20 mouse cellular contexts compared by ENCODE assay signal in genomic region chr7:144001628-144002027, GRCm38 (mm10). TPM values are rescaled to one million over a fixed set of nuclear protein-coding genes. Genes with fewer than 3 reads are reported as not detected.
DNase-seq lines count a peak whose midpoint lies in the region; ATAC-seq and TF ChIP-seq lines count a peak whose summit lies in the region.
"Had no signal": no experiment of that assay in that cellular context is flagged by ENCODE, and none has a peak within 500 bp of the region (broad histone marks: within the 10 kb centered on the region; RNA-seq: fewer than 3 reads in every experiment).

TSS of gene Shank2 (plus strand) at chr7:144001928.

- WGBS in forebrain, embryonic 16.5 days, result 84% methylated on average over 3 of the region's 3 CpGs

- intact Hi-C loops in left cerebral cortex, adult 2 months (cut with DNase I), result no loop called here
- intact Hi-C loops in left cerebral cortex, postnatal 36 days (cut with DNase I), result no loop called here

- H3K9me3 ChIP-seq in forebrain, embryonic 16.5 days (ENCODE audit: control insufficient read depth, low read length), result peaks cover 5% of the 10 kb centered on the region
- H3K9me3 ChIP-seq: limb, embryonic 10.5 days had no signal

- H3K9ac ChIP-seq in forebrain, embryonic 16.5 days (replicated peaks; ENCODE audit: low read depth, low read length), result no peak within 1 kb of the TSS

- H3K36me3 ChIP-seq in forebrain, embryonic 16.5 days (ENCODE audit: control insufficient read depth, insufficient read depth), result no peaks in the 10 kb centered on the region
- H3K36me3 ChIP-seq: limb, embryonic 10.5 days had no signal

- H3K4me2 ChIP-seq in forebrain, embryonic 16.5 days (ENCODE audit: low read length), result no peak within 1 kb of the TSS
- H3K4me2 ChIP-seq: liver, embryonic 11.5 days had no signal

- no peak for ATAC-seq in forebrain, embryonic 16.5 days
- ATAC-seq: activated CD4-positive, CD25-positive, alpha-beta regulatory T cell, adult 4 months; inflammation-experienced regulatory T-cells, adult 6 months; Patski had no signal

- no peak for TF ChIP-seq CTCF in left cerebral cortex, adult 2 months (IDR thresholded peaks at IDR 0.05)

- H3K4me1 ChIP-seq in forebrain, embryonic 16.5 days (replicated peaks; ENCODE audit: control insufficient read depth, insufficient read depth, low read length), result no peaks in the 10 kb centered on the region
- H3K4me1 ChIP-seq: limb, embryonic 10.5 days had no signal

- DNase-seq in frontal cortex, adult 2 months (ENCODE audit: extremely low spot score in 1 of 2, low spot score in 1 of 2), result no peak
- DNase-seq in frontal cortex, postnatal 25 days (ENCODE audit: low spot score in 2 of 2), result no peak
- no peak for DNase-seq in left cerebral cortex, adult 2 months (ENCODE audit: extremely low spot score in 1 of 2, low spot score in 2 of 2)
- no peak for DNase-seq in left cerebral cortex, adult 9 months (ENCODE audit: low spot score in 2 of 2)
- DNase-seq in layer of hippocampus, postnatal 14 days (ENCODE audit: low spot score in 2 of 2), result no peak
- no peak for DNase-seq in left cerebral cortex, postnatal 36 days (ENCODE audit: low spot score in 2 of 2)
- DNase-seq: cerebellum, adult 11-12 months; gastrocnemius, postnatal 10 days; heart, adult 18-20 months; heart, postnatal 4 days; lung, adult 2 months; lung, postnatal 36 days; thymus, adult 2 months had no signal

- H3K4me3 ChIP-seq in left cerebral cortex, adult 2 months, result no peak within 1 kb of the TSS
- H3K4me3 ChIP-seq in forebrain, embryonic 16.5 days (replicated peaks; ENCODE audit: low read length), result no peak within 1 kb of the TSS
- H3K4me3 ChIP-seq: limb, embryonic 10.5 days had no signal

- H3K27ac ChIP-seq in left cerebral cortex, adult 2 months, result no peak within 1 kb of the TSS
- H3K27ac ChIP-seq in forebrain, embryonic 16.5 days (ENCODE audit: low read length), result no peak within 1 kb of the TSS
- H3K27ac ChIP-seq: limb, embryonic 10.5 days had no signal

- no peaks in the 10 kb centered on the region for H3K27me3 ChIP-seq in forebrain, embryonic 16.5 days (replicated peaks; ENCODE audit: control insufficient read depth, insufficient read depth, low read length)
- H3K27me3 ChIP-seq: Patski had no signal

RNA-seq across cellular contexts. Expression of gene Shank2, which starts in this region (rescaled TPM):
- 63.4 and 69.2 TPM in 2 replicates for polyA plus RNA-seq in frontal cortex, adult 2 months (2012; rRNA removed)
- total RNA-seq in left cerebral cortex, adult 2 months (2021), result 100 to 1,000 TPM; 163 to 170 TPM
- total RNA-seq in layer of hippocampus, postnatal 14 days (2021), result 100 to 1,000 TPM; 133 to 146 TPM
- total RNA-seq in left cerebral cortex, postnatal 36 days (2021), result 100 to 1,000 TPM; 133 to 174 TPM
- polyA plus RNA-seq in forebrain, embryonic 16.5 days (2015; fragmentation: Nextera tagmentation; extraction: Ambion mirVana), result 7.1 and 9.7 TPM in 2 replicates
- total RNA-seq: neutrophil, adult 5-6 weeks had no signal
- polyA plus RNA-seq: inflammation-experienced regulatory T-cells, adult 6 months had no signal
